Mouse (Mus musculus) effector memory CD4-positive, alpha-beta T cell, adult 5 months (primary cell): ENCODE measurements around the gene Ceacam9. TPM values are rescaled to one million over a fixed set of nuclear protein-coding genes. Genes with fewer than 3 reads are reported as not detected.

Experiments
- polyA plus RNA-seq: library from polyadenylated mRNA; unstranded; fragments of 100-300 nt; shearing (Covaris generic); gene quantifications from one replicate; pipeline ENCODE4 v1.2.1, GENCODE M21; 2017

Ceacam9 gene
- polyA plus RNA-seq, result not detected

DNA sequence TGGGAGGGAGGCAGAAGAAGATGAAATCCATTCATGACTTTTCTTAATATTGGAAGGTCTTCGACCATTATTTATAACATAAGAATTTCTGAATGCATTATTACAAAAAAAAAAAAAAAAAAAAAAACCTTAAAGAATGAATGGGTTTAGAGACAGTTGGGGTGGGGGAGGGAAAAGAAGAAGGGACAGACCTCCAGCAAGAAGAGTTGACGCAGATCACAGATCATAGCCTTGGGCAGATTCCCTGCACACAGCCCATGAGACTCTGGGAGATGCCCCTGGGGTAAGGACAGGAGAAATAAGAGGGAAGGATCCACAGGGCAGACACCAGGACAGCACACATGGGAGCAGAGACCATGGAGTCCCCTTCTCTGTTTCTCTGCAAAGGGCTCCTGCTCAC lies at the start of gene Ceacam9:
TSS of gene Ceacam9 (plus strand) at position 301 of the 400 bp plus-strand sequence.

GRCm38 (mm10) chr7:16675605-16676004 lies 46.1 kb upstream of the Ceacam9 start, which contains the start of gene Ceacam15:
TSS of gene Ceacam15 (minus strand) at chr7:16675705.

DNA sequence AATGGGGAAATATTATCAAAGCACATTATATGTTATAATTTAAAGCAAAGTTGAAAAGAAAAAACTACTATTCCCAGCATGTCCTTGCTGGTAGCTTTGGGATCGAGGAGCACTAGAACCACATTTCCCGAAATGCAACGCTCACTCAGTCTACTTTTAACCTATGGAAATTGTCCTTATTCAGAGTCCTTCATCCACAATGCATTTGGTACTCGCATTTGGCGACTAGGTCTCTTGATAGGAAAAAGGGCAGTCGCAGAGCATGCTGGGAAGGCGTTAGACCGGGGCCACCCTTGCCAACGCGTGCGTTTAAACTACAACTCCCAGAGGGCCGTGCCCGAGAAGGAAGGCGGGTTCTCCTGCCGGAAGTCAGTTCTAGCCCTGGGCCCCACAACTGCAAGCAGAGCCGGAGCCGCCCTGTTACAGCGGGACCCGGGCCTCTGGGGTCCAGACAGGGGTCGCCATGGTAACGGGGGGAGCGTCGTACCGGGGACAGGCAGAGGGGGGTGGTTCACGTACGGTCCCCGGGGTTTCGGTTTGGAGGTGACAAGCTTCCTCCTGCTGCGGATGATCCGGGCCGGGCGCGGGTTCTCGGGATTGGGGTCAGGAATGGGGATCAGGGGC lies 16.5 kb downstream of the Ceacam9 start, which contains the start of gene Ap2s1:
TSS of gene Ap2s1 (plus strand) at position 338 of the 624 bp plus-strand sequence.

Other genes starting within 250 kb of the Ceacam9 start
- gene Npas1, start 244.2 kb upstream of the Ceacam9 start, polyA plus RNA-seq, result not detected
- gene Arhgap35, start 106.9 kb upstream of the Ceacam9 start, polyA plus RNA-seq, result 6.0 TPM
- gene Ceacam15, start 46.2 kb upstream of the Ceacam9 start, polyA plus RNA-seq, result not detected
- 83.6 TPM for gene Ap2s1, start 16.5 kb downstream of the Ceacam9 start, polyA plus RNA-seq
- 289 TPM for gene Slc1a5, start 59.4 kb downstream of the Ceacam9 start, polyA plus RNA-seq
- 61.7 TPM for gene Strn4, start 94.0 kb downstream of the Ceacam9 start, polyA plus RNA-seq
- gene Fkrp, start 94.8 kb downstream of the Ceacam9 start, polyA plus RNA-seq, result 19.9 TPM
- gene Prkd2, start 121.0 kb downstream of the Ceacam9 start, polyA plus RNA-seq, result 119 TPM
- gene Dact3, start 153.4 kb downstream of the Ceacam9 start, polyA plus RNA-seq, result 0.25 TPM
- gene Gng8, start 169.9 kb downstream of the Ceacam9 start, polyA plus RNA-seq, result not detected
- gene Ptgir, start 184.6 kb downstream of the Ceacam9 start, polyA plus RNA-seq, result 0.34 TPM
- gene Calm3, start 202.2 kb downstream of the Ceacam9 start, polyA plus RNA-seq, result 87.7 TPM
- not detected for gene Pnmal2, start 222.8 kb downstream of the Ceacam9 start, polyA plus RNA-seq
- not detected for gene Pnmal1, start 237.8 kb downstream of the Ceacam9 start, polyA plus RNA-seq